Mouse (Mus musculus): ENCODE data around the gene Sapcd1. TPM values are rescaled to one million over a fixed set of nuclear protein-coding genes. Genes with fewer than 3 reads are reported as not detected.
A peak's percentile ranks its signal among the peaks of the same experiment; 100 is the strongest.
"Not testable (repeated sequence)": the region's sequence is repeated elsewhere in the genome, so short reads cannot be mapped to it uniquely, and the experiment has no call there.

The Sapcd1 gene
- total RNA-seq, 2 experiments from 2014 or later = 0.22 to 1.5 TPM

GRCm38 (mm10) chr17:35012430-35012829 lies 15.4 kb downstream of the Sapcd1 start:
- ATAC-seq (ENCODE audit: poor library complexity, severe bottlenecking) = no peak

DNA sequence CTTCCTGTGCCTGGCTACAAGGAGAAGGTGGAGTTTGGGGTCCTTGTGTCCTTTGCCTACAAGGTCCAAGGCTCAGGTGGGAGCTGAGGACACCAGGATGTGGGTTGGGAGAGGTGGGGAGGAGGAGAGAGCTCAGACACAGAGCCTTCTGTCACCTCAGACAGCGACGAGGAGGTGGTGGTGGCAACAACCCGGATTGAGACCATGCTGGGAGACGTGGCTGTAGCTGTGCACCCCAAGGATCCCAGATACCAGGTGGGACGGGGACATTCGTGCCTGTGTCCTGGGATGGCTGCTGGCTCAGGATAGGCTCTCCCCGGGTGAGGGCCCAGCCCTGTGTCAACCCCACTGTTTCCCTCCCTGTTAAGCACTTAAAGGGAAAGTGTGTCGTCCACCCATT lies 16.4 kb downstream of the Sapcd1 start:
- ATAC-seq (ENCODE audit: poor library complexity, severe bottlenecking) = no peak

GRCm38 (mm10) chr17:35009586-35009985 lies 18.2 kb downstream of the Sapcd1 start:
- ATAC-seq (ENCODE audit: poor library complexity, severe bottlenecking) = no peak

- ATAC-seq (ENCODE audit: poor library complexity, severe bottlenecking) = 0 out of 2 replicates have a peak, but pooled peaks have one; percentile 30
These were observed 20.3 kb downstream of the Sapcd1 start for GRCm38 (mm10) chr17:35007387-35007991.

GRCm38 (mm10) chr17:35005902-35006301 lies 21.9 kb downstream of the Sapcd1 start:
- not testable (repeated sequence) for ATAC-seq (ENCODE audit: poor library complexity, severe bottlenecking)

GRCm38 (mm10) chr17:35005158-35005557 lies 22.7 kb downstream of the Sapcd1 start:
- ATAC-seq (ENCODE audit: poor library complexity, severe bottlenecking) = no peak

GRCm38 (mm10) chr17:35004075-35004717 lies 23.6 kb downstream of the Sapcd1 start:
- ATAC-seq (ENCODE audit: poor library complexity, severe bottlenecking) = no peak

DNA sequence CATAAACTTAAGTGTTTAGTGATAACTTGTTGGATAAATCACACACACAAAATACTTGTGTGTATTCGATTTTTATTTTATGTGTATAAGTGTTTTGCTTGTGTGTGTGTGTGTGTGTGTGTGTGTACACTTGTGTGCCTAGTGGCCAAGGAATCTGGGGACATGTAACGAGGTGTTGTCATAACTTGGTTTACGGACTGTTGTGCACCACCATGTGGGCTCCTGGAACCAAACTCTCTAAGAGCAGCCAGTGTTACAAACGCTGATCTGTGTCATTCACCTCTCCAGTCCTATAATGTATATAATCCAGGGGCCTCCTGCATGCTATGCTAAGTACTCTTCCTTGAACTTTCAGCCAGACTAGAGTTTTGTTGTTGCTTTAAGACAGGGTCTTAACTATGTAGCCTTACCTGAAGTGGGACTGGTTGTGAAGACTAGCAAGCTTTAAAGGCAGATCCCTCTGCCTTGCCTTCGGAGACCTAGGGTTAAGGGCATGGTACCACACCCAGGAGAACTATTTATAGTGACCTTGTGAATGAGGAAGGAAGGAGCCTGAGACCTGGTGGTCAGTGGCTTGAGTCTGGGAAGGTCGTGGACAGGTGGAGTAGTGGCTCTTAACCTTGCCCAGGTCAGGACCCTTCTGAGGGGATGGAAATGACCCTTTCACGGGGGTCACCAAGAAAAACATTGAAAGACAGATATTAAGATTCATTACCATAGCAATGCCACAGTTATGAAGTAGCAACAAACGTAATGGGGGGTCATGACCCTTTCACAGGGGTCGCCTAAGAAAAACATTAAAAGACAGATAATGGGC lies 24.6 kb downstream of the Sapcd1 start:
- ATAC-seq (ENCODE audit: poor library complexity, severe bottlenecking) = no peak

DNA sequence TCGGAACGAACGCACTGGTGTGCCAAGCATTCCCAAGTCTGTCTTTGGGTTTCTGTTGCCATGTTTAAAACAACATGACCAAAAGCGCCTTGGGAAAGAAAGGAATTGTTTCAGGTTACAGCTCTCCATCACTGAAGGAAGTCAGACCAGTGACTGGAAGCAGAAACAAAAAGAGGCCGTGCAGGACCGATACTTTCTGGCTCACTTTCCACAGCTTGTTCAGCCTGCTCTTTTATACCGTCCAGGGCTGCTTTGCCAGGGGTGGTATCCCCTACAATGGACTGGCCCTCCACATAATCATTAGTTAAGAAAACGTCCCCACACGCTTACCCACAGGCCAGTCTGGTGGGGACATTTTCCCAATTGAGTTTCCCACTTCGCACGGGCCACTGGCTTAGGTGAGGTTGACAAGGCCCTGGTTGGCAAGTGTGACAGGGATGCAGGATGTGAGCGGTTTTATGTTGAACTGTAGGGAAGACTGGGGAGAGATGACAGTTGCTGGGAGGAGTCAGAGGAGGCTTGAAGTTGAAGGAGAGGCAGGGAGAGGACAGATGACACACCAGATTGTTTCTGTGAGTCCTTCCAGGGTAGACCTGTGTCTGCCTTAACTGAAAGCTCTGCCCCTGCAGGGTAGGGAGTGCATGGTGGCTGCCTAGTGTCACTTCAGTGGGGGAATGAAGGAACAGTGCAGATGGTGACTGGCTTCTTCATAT lies 25.5 kb downstream of the Sapcd1 start:
- no peak for ATAC-seq (ENCODE audit: poor library complexity, severe bottlenecking)

- peak; percentile 26 for ATAC-seq (ENCODE audit: poor library complexity, severe bottlenecking)
These were observed 26.2 kb downstream of the Sapcd1 start for GRCm38 (mm10) chr17:35001452-35002152.

DNA sequence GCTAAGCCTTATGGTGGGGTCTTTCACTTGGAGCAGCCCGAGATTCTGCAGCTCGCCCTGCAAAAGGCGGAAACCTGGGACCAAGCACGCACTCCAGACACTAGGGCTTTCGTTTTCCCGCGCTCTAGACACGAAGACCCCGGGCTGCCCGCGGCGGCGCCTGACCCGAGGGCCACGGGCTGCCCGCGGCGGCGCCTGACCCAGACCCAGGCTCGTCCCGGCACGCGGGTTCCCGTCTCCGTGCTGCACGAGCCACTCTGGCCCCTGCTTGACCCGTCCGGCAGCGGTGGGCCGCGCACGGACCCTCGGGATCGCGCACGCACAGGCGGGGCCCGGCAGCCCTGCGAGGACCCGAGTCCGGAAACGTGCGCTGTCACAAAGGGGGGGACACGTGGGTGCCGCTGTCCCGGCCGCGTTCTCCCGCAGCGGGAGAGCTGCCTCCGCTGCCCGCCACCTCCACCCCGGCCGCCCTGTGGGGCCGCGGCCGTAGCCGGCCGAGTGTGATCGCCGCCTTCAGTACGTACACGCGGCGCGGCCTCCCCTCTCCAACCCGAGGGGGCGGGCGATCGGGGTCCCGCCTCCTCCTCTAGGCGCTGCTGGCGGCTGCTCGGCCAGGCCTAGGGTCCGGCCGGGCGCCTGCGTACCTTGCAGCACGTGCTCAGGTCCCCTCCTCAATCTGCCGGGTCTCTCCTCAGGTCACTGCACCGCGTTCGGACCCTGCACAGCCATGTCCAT lies 26.9 kb downstream of the Sapcd1 start, which contains the start of gene Vars:
Vars (plus strand) TSS at position 271 of the 735 bp plus-strand sequence.
- ATAC-seq (ENCODE audit: poor library complexity, severe bottlenecking) = peak; percentile 73

- peak; percentile 25 for ATAC-seq (ENCODE audit: poor library complexity, severe bottlenecking)
These were observed 27.7 kb downstream of the Sapcd1 start for GRCm38 (mm10) chr17:34999871-35000716.

GRCm38 (mm10) chr17:34998526-34999430 lies 29.0 kb downstream of the Sapcd1 start:
- no peak for ATAC-seq (ENCODE audit: poor library complexity, severe bottlenecking)

DNA sequence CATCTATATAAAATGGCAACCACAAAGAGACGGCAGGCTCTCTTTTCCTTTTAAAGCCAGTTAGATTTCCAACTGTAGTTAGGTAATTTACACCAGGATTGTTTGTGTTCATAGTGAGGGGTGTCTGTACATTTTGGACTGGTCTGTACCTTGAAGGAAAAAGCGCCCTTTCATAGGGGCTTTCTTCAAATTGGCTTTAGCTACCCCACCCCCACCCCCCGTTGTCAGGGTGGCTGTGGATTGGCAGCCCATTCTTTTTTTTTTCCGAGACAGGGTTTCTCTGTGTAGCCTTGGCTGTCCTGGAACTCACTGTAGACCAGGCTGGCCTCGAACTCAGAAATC lies 30.7 kb downstream of the Sapcd1 start:
- ATAC-seq (ENCODE audit: poor library complexity, severe bottlenecking) = no peak

GRCm38 (mm10) chr17:34996411-34997141 lies 31.2 kb downstream of the Sapcd1 start:
- ATAC-seq (ENCODE audit: poor library complexity, severe bottlenecking) = no peak

GRCm38 (mm10) chr17:34995927-34996326 lies 31.9 kb downstream of the Sapcd1 start:
- ATAC-seq (ENCODE audit: poor library complexity, severe bottlenecking) = not testable (repeated sequence)

DNA sequence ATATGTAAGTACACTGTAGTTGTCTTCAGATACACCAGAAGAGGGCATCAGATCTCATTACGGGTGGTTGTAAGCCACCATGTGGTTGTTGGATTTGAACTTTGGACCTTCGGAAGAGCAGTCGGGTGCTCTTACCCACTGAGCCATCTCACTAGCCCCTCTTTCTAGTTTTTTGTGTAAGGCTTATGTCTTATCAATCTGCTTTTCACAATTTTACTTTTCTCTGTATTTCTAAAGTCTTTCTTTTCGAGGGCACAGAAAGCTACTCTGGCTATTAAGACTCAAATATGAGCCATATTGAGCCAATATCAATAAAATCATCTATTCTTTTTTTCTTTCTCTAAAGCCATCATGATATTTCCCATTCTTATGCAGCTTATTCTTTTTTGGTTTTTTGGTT lies 32.6 kb downstream of the Sapcd1 start:
- ATAC-seq (ENCODE audit: poor library complexity, severe bottlenecking) = not testable (repeated sequence)

Measured in megakaryocyte, adult 5-6 weeks (primary cell).